Mouse (Mus musculus) bone marrow macrophage, adult 2 months (primary cell): ENCODE measurements around the gene B3gnt7.

Source experiments
- CTCF ChIP-seq: IDR thresholded peaks from 2 replicates; pipeline ENCODE4 v1.5.1; 2012; ENCODE audit warnings: low read depth, mild to moderate bottlenecking, low read length, moderate library complexity
- POLR2A ChIP-seq: IDR thresholded peaks from 2 replicates; pipeline ENCODE4 v1.6.1; 2012; ENCODE audit warnings: mild to moderate bottlenecking, low read depth, low read length, borderline replicate concordance

DNA sequence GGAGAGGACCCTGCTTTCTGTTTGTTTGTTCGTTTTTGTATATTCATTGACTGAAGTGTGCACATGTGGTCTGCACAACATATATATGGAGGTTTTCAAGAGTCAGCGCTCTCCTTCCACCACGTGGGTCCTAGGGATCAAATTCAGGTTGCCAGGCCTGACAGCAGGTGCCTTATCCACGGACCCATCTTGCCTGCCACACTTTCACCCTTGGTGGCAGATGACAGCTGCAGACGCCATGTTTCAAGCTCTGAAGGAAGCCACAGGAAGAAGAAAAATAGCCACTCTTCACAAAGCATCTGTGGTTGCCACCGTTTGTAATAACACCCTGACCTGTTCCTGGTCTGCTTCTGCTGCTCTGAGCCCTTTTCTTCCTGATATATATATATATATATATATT lies 17.3 kb upstream of the B3gnt7 start:
- no peak for TF ChIP-seq CTCF
- no peak for TF ChIP-seq POLR2A
